Mouse (Mus musculus): ENCODE data around the gene Vcan.

DNA sequence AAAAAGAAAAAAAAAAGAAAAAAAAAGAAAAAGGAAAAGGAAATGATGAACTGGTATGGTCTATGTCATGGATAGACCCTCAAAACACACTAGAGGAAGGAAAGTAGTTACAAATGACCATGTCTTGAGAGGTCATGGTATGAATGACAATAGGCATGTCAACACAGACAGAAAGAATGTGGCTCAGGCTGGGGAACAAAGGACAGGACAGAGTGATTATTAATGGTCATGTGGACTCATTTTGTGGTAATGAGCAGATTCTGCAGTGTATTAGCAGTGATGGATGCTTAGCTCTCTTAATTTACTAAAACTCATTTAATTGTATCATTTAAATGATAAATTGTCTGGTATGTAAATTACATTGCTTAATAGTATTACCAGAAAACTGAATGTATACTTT, 14.0 kb upstream of the Vcan start:
- no peak for TF ChIP-seq POLR2A (IDR thresholded peaks at IDR 0.05; ENCODE audit: low read depth, low read length)
- TF ChIP-seq CTCF (IDR thresholded peaks at IDR 0.05; ENCODE audit: extremely low read depth, insufficient read depth, insufficient read length, insufficient replicate concordance) = no peak
